Mouse (Mus musculus) heart, adult 18-20 months (tissue): ENCODE data around the gene Gps1. TPM values are rescaled to one million over a fixed set of nuclear protein-coding genes. Genes with fewer than 3 reads are reported as not detected.
A peak's percentile ranks its signal among the peaks of the same experiment; 100 is the strongest.
"Not testable (repeated sequence)": the region's sequence is repeated elsewhere in the genome, so short reads cannot be mapped to it uniquely, and the experiment has no call there.

Source experiments
- DNase-seq, 2 experiments: peaks; one replicate each; pipeline ENCODE4 v3.0.0; 2021 to 2022; ENCODE audit warnings: mixed read lengths in 1 of 2
- total RNA-seq, 2 experiments: library from RNA; stranded (reverse); gene quantifications; 2 replicates each; pipeline ENCODE4 v1.2.3; 2021

Gene Gps1
- total RNA-seq, 2 experiments from 2014 or later = 54.8 to 55.9 TPM

DNA sequence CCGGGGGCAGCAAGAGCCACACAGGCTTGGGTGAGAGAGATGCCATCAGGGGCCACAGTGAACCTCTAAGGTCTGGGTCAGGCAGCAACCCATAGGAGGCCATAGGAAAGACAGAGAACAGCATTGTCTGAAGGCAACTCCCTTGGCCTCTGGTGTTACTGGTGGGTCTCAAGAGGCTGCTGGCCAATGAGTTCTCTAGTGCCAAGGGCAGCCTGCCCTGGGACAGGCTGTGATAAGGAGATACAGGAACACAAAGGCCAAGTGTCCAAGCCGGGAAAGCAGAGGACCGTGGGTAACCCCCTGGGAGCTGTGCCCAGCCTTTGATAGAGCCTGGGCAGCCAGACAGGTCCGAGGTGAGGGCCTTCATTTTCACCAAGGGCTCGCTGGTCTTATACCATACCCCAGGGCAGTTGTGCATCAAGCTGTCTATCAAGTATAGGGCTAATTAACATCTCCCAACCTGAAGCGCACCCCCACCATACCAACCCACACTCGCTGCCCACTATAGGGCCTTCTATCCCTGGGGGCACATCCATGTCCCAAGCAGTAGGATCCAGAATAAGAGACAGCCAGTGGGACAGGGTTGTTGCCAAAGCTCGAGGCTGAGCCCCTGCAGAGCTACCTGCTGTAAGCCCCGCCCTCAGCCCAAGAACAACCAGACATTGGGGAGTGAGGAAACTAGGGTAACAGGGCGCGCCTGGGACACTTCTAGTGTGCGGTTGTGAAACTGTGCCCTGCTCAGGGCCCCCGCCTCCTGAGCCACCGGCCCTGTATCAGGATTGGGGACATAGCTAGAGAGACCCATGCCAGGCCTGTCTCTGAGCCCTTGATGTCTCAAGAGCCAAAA lies 37.2 kb downstream of the Gps1 start:
- DNase-seq = peak; percentile 29 to 36

DNA sequence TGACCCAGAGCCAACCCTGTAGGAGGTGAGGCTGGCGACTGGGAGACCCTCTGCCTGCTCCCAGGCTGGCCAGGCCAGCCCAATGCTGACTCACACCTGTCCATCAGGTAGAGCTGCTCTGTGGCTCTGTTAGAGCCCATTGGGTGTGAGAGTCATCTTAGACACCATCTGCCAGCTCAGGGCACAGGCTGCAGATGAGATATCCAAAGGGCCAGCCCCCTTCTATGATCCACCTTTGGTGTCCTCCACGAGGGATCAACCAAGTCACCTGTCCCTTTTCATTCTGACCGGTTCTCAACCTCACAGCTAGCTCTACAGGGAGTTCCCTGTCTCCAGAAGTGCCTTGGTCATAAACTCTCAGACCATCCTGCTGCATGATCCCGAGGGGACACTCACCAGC lies 38.2 kb downstream of the Gps1 start:
- no peak for DNase-seq

DNA sequence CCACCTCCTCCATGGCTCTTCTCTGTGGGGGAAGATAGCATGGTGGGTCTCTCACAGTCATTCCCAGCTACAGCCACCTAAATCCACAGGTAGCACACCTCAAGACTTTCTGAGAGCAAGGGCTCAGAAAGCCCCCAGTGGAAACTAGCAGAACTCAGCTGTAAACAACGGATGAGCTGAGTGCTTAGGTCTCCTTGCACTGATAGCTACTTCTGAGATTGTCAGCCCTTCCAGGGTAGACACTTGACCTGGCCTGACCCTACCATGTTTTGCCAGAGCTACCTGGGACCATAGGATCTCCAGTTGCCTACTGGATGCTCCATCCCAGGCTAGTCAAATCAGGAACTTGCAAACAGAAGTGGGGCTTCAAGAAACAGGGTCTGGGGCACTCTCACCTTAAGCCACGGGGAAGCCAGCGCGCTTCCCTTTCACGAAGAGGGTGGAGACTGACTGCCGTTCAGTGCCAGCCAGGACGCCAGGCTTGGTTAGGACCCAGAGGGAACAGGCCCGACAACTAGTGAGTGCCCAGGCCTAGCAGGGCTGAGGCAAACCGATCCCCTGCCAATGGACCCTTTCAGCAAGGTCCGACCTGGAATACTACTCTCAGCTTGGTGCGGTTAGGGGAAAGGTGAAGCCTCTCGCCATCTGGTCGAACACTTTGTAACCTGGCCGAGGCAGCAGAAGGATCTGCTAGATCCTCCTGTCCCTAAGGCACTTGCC lies 38.9 kb downstream of the Gps1 start:
- DNase-seq = no peak

DNA sequence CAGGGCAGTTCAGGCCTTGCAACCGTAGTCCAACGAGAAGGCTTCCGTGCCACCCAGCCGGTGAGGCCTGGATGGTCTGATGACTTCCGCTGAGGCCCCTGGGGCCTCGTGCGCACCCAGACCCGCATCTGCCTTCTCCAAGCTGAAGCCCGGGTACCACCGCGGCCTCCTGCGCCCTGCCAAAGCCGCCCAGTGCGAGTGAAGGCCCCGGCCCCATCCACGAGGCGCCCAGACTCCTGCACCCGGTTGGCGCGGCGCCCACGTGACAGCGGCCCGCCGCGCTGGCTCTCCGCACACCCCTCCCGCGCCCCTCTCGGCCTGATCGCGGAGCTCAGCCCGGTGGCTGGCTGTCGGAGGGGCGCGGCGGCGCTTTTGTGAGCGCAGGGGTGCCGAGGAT lies 39.5 kb downstream of the Gps1 start:
- no peak for DNase-seq

DNA sequence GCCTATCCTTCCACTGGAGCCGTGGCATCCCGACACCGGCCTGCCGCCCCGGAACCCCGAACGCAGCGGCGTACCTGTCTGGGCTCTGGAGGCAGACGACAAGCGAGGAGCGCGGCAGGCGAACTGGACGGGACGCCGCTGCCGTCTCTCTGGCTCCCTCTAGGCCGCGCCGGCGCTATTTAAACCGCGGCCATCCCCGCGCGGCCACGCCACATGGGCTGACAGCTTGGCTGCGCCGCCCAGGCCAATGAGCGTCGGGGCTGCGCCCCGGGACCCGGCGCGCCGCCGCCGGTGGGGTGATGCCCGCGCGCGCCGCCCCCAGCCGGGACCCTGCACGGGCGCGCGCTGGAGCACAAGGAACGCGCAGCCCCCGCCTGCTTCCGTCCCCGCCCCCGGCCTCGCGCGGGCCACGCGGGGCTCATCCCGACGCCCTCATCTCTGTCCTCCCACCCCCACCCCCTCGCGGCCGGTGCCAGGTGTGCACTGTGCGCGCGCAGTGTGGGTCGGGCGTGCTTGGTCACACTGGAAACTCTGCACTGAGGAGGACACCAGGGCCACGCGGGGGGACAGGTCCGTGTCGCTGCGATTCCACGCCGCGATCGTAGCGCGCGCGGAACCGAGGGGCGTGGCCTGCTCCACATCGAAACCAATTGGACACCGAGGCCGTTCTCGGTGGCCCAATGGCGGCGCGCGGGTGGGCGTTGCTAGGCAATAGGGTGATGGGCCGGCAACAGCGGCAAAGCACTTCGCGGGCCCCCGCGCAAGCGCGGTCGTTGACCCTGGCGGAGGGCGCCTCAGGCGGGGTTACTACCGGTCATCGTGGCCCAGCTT lies 40.1 kb downstream of the Gps1 start, which contains the start of gene Fasn:
TSS of gene Fasn (minus strand) at position 592 of the 831 bp plus-strand sequence.
- peak; percentile 95 to 97 for DNase-seq

DNA sequence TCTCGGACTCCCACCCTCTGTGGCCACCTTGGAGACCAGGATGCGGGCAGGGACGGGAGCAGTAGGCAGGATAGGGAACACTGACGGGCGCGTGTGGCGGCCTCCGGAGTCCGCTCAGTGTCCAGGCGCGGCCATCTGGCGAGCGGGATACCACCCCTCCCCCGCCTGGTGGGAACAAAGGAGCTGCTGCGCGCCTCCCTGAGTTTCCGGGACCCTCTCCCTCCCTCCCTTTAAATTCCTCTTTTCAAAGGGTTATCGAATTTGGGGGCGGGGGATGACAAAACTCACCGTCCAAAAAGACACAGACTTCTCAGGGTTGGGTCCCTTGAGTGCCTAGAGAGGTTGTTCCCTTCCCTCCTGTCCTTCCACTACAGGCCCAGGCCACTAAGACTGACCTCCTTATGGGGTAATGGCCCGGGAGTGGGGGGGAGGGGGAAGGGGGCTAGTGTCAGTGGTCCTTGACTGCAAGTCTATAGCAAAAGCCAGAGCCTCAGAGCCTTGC lies 40.8 kb downstream of the Gps1 start:
- DNase-seq = no peak

DNA sequence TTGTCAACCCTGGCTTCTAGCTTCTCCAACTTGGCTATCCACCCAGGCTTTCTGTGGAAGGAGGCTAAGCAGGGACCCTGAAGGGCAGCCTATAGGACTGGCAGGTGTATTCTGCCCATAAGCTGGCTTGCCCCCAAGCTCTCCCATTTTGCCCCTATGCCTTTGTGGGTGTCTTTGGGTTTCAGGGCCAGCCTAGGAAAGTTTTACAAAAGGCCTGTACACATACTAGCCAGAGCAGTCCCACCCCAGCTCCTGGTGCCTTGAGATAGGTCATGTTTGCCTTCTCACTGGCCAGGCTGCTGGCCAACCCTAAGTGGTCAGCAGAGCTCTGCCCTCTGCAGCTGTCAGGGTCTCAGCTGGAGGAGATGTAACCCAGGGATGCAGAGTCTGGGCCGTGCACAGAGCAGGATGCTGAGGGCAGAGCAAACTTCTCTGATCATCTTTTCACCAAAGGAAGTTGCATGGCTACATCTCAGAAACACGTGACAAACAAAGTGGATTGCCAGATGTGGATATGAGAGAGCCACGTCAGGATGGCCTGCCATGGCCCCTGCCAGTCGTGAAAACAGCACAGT lies 41.3 kb downstream of the Gps1 start:
- DNase-seq = peak in 1 of 2 experiments; percentile 23

DNA sequence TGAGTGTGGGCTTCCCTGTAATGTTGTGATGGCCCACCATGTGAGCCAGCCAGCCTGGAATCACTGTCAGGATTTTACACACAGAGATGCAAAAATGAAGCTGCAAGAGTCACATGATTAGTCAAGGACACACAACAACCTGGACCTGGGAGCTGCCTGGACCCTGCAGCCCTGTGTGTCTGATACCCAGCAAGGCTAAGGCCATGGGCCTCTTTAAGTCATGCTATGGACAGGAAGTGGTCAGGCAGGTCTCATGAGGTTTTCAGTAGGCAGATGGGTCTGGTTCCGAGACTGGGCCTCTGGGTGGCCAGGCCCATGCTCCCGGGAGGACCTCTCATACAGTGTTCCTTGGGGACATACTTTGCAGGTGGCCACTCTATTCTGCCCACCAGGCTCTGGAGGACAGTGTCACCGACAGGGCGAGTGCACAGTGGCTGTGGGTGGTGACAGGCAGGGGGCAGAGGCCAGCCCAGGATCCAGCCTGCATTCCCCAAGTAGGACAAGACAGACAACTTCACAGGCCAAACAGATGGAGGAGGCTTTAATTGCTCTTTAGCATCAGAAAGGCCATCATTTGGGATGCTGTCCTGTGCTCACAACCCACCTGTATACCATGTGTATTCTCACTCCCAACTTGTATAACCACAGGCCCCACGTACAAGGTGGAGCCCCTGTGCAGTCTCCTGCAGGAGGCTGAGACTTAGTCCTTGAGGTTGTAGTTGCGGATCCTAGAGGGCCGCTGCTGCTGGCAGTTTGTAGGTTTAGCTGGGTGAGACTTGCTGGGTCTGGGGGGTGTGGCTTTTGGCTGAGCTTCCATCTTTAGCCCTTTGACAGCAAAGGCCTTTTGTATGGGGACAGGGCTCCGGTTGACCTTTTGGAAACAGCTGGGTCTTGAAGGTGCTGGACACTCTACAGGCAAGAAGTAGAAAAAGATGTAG lies 42.2 kb downstream of the Gps1 start:
- no peak for DNase-seq

DNA sequence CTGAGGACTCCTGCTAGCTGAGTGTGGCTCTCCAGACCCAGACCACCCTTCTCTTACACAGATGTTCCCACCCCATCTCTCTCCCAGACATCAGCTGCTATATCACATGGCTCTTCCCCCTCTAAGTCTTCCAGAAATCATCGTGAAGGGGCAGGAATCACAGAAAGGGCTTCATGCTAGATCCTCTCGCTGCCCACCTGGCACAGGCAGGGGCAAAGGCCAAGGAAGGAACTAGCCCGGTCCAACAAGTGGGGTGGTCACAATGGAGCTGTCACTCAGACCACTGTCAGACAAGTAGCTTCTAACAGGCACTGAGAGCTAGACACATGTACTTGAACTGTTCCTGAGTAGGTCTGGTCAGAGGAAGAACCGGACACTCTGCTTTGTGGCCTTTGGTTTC lies 44.3 kb downstream of the Gps1 start:
- DNase-seq = no peak

DNA sequence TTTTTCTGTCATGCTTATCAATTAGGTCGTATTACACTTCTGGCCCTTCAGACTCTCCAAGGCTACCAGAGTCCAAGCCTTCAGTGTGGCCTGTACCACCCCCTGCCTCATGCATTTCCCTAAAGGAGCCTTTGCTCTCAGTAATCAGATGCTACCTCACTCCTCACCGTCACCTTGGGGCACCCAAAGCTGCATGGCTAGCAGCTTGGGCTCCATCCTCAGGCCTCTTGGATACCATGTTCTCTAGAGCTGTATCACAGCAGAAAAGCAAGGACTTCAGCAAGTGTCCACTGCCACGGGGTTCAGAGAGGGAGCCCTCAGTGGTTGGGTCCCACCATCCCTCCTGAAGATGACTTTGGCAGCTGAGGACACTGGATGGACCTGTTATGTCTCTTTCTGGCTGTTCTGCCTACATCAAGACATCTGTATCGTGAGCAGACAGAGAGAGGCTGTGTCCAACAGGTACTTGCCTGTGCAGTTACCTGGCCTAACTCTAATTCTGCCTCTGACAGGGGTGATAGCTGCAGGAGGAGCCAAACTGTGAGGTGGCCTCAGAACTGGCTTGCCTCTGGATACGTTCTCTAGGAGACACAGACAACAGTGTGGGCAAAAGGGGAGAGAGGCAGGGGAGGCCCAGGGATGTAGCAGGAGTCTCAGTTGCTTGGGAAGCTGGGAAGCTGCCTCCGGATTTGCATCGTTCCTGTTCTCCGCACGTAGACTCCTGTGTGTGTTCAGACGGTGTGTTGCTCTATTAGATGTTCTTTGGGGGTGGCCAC lies 45.9 kb downstream of the Gps1 start:
- DNase-seq = no peak

DNA sequence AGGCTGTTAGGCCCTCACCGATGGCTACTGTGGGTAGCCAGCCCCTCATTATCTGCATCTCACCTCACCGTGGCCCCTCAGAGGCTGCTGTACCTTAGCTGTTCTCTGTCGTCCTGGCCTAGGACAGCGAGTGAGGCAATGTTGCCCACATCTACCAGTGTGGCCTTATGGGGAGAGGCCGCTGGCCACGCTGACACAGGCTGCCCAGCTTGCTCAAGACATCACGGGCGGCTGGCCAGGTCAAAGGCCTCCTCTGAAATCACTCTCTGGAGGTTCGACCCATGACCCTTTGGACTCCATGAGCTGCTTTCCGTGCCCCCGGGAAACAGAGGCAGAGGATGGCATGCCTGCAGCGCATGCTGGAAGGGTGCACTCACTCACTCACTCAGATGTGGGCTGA lies 46.6 kb downstream of the Gps1 start:
- DNase-seq = no peak

DNA sequence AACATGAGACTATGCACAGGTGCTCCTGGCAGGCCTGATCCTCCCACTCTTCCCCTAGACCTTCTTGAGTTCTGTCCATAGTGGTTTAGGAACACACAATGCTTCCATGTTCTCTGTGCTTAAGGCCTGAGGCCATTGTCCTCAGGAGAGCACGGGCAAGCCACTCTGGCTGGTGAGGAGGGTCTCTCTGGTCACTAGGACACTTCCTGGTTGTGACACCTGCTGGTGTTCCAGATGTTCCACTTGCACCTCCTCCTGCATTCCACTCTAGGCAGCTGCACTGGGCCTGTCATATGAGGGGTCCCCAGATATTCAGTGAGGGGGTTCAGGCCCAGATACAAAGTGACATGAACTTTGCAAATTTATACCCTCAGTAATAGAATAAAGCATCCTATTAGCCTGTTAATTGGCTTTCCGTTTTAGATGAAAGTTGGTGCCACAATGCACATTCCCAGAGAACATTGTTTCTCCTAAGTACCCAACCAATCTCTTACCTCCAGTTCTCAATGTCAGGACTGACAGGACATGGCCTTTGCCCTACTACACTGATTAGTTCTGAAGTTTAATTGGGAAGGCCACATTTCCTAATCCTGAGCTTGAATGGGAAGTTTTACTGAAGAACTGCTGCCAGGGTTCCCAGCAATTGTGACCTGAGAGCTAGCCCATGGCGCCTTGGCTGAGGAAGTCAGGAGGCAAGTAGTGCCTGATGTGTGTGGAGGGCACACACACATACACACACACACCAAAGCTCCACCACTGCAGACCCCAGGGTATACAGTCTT lies 47.8 kb downstream of the Gps1 start:
- no peak for DNase-seq

DNA sequence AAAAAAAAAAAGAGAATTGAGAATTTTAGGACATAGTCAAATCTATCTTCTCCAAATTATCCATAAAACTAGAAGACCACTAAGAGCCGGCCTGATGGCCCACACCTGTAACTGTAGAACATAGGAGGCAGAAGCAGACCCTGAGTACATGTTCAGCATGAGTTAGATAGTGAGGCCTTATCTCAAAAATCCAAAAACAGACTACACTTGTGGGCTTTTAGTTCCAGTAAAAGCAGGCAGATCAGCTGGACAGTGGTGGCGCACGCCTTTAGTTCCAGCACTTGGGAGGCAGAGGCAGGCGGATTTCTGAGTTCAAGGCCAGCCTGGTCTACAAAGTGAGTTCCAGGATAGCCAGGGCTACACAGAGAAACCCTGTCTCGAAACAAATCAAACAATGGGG lies 48.9 kb downstream of the Gps1 start:
- not testable (repeated sequence) for DNase-seq

DNA sequence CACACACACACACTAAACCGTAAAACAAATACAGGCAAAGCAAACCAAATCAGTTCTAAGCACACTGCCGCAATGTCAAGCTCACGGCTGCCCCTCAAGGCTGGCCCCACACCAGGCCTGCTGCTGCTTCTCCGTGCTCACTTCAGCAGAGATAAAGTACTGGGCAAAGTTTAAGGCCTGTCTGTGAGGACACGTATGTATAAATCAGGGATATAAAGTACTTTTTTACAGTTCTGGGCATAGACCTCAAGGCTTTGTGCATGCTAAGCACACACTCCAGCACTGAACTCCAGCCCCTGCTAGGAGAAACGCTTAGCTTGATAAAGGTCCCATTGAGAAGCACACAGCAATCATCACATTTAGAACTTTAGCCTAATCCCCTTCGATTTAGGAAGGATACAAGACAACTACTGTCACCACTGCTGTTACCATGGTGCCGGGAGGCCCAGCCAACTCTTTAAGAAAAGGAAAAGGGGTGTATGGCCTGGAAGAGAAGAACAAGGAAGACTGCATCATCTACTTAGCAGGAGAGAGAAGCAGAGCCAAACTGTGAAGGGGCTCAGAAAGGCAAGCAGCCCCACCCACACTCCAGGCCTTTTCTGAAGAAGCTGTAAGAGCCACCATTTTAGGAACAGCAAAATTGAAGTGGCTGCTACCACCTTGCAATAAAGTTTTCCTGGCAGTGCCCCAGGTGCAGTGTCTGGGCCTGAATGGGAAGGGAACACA lies 49.6 kb downstream of the Gps1 start:
- no peak for DNase-seq
